Mouse (Mus musculus) heart, adult 2 months (tissue): ENCODE data around the gene Itgam. TPM values are rescaled to one million over a fixed set of nuclear protein-coding genes. Genes with fewer than 3 reads are reported as not detected.

Experiments
- DNase-seq, 2 experiments: peaks; one replicate each; pipeline ENCODE4 v3.0.0; 2021
- H3K27ac ChIP-seq: fragments of 200-600 bp; 2 replicates; pipeline ENCODE4 v1.8.1; 2022
- H3K27me3 ChIP-seq: fragments of 200-500 bp; 2 replicates; pipeline ENCODE4 v1.6.1; 2012; ENCODE audit warnings: mild to moderate bottlenecking, low read length, inconsistent platforms, mixed read lengths; ENCODE audit not compliant: control insufficient read depth, insufficient read depth
- H3K36me3 ChIP-seq: fragments of 200-500 bp; 2 replicates; pipeline ENCODE4 v1.6.1; 2012; ENCODE audit warnings: low read length, inconsistent platforms; ENCODE audit not compliant: control insufficient read depth, insufficient read depth
- H3K4me1 ChIP-seq: fragments of 200-500 bp; 2 replicates; pipeline ENCODE4 v1.6.1; 2011; ENCODE audit warnings: low read length; ENCODE audit not compliant: control insufficient read depth, insufficient read depth
- H3K4me3 ChIP-seq: fragments of 200-600 bp; 2 replicates; pipeline ENCODE4 v1.8.1; 2022
- H3K79me2 ChIP-seq: fragments of 200-500 bp; replicated peaks from 2 replicates; pipeline ENCODE4 v1.6.1; 2012; ENCODE audit warnings: mild to moderate bottlenecking, inconsistent platforms, low read length, moderate library complexity, mixed read lengths; ENCODE audit not compliant: control insufficient read depth, insufficient read depth
- H3K9ac ChIP-seq: fragments of 200-500 bp; 2 replicates; pipeline ENCODE4 v1.6.1; 2012; ENCODE audit warnings: low read depth, mild to moderate bottlenecking, control low read depth, inconsistent platforms, low read length, mixed read lengths
- CTCF ChIP-seq: fragments of 200-600 bp; IDR thresholded peaks from 2 replicates; pipeline ENCODE4 v1.8.1; 2022; ENCODE audit warnings: antibody characterized with exemption, mild to moderate bottlenecking, moderate library complexity
- EP300 ChIP-seq: fragments of 200-500 bp; IDR thresholded peaks from 2 replicates; pipeline ENCODE4 v1.6.1; 2011; ENCODE audit warnings: low read depth, low read length, control low read depth; ENCODE audit not compliant: insufficient read depth
- POLR2A ChIP-seq: fragments of 200-500 bp; IDR thresholded peaks from 2 replicates; pipeline ENCODE4 v1.6.1; 2011; ENCODE audit warnings: mild to moderate bottlenecking, low read depth, low read length, control low read depth; ENCODE audit not compliant: insufficient read depth
- WGBS: fragments of 180-500 bp; shearing (Covaris S2); methylation state at CpG from one replicate; pipeline ENCODE4 v1.1.7; 2018; 5-methylcytosine and 5-hydroxymethylcytosine counted together
- intact Hi-C: fragments of 180-260 bp; cut with DNase I; formaldehyde crosslinking; loops from one replicate; pipeline ENCODE4 v1.15.1; 2025
- polyA plus RNA-seq: library from polyadenylated mRNA; depleted of rRNA; stranded (reverse); fragments of >200 nt; gene quantifications from 2 replicates; pipeline ENCODE4 v1.2.3, GENCODE M21; 2012
- total RNA-seq, 2 experiments: library from RNA; stranded (reverse); gene quantifications; 2 replicates each; pipeline ENCODE4 v1.2.3; 2021

The Itgam gene
- total and polyA plus RNA-seq, 3 experiments, result 6.7 to 7.6 (median 7.0) TPM

GRCm38 (mm10) chr7:128071816-128072215, 9.4 kb downstream of the Itgam start:
- Histone ChIP-seq H3K4me1 (no peaks in the 10 kb centered on the region), H3K27ac (no peak overlapping the region), H3K36me3 (no peaks in the 10 kb centered on the region), H3K27me3 (no peaks in the 10 kb centered on the region), H3K4me3 (no peak overlapping the region), H3K79me2 (no peaks in the 10 kb centered on the region; the same call in 1 of the 2 replicates), H3K9ac (no peak overlapping the region)
- intact Hi-C loops, result no loop called here
- TF ChIP-seq EP300 (no peak), CTCF (no peak), POLR2A (no peak)
- no peak for DNase-seq
- 58% methylated on average over 4 of the region's 4 CpGs for WGBS

- H3K9ac ChIP-seq, result no peak overlapping the region
- no peak overlapping the region for H3K27ac ChIP-seq
- no peak for DNase-seq
- no peaks in the 10 kb centered on the region for H3K79me2 ChIP-seq
- 87% methylated on average over 8 of the region's 8 CpGs for WGBS
- H3K4me1 ChIP-seq, result no peaks in the 10 kb centered on the region
- intact Hi-C loops, result no loop called here
- TF ChIP-seq POLR2A, result no peak
- TF ChIP-seq EP300, result no peak
- TF ChIP-seq CTCF, result no peak
- no peaks in the 10 kb centered on the region for H3K27me3 ChIP-seq
- H3K4me3 ChIP-seq, result no peak overlapping the region
- H3K36me3 ChIP-seq, result no peaks in the 10 kb centered on the region
Observed at GRCm38 (mm10) chr7:128080012-128080411, 17.6 kb downstream of the Itgam start.

- intact Hi-C loops, result no loop called here
- whole genome bisulfite sequencing, result 71% methylated on average over 7 of the region's 7 CpGs
- TF ChIP-seq EP300, result no peak
- no peak for TF ChIP-seq CTCF
- no peak for TF ChIP-seq POLR2A
- Histone ChIP-seq H3K4me3 (no peak overlapping the region), H3K4me1 (no peaks in the 10 kb centered on the region), H3K27me3 (no peaks in the 10 kb centered on the region), H3K27ac (no peak overlapping the region), H3K36me3 (no peaks in the 10 kb centered on the region), H3K9ac (no peak overlapping the region), H3K79me2 (no peaks in the 10 kb centered on the region)
- DNase-seq, result no peak
Observed at GRCm38 (mm10) chr7:128089141-128089540, 26.7 kb downstream of the Itgam start.

GRCm38 (mm10) chr7:128098135-128098534, 35.7 kb downstream of the Itgam start:
- no peak overlapping the region for H3K9ac ChIP-seq
- no peaks in the 10 kb centered on the region for H3K36me3 ChIP-seq
- intact Hi-C loops, result no loop called here
- WGBS, result 85% methylated on average over 1 of the region's 1 CpGs
- H3K4me3 ChIP-seq, result no peak overlapping the region
- H3K4me1 ChIP-seq, result no peaks in the 10 kb centered on the region
- no peak for DNase-seq
- no peak for TF ChIP-seq EP300
- TF ChIP-seq POLR2A, result no peak
- TF ChIP-seq CTCF, result peak; percentile 35
- no peaks in the 10 kb centered on the region for H3K27me3 ChIP-seq
- no peaks in the 10 kb centered on the region for H3K79me2 ChIP-seq
- no peak overlapping the region for H3K27ac ChIP-seq

GRCm38 (mm10) chr7:128100742-128101357, 38.4 kb downstream of the Itgam start:
- DNase-seq, result no peak
- intact Hi-C loops, result loop anchor here (1.0 kb wide), 1 partner anchor 107 kb away; no protein-coding TSS in a partner anchor

GRCm38 (mm10) chr7:128105246-128105645, 42.8 kb downstream of the Itgam start:
- Histone ChIP-seq H3K79me2 (no peaks in the 10 kb centered on the region), H3K9ac (no peak overlapping the region), H3K36me3 (no peaks in the 10 kb centered on the region), H3K4me3 (no peak overlapping the region), H3K4me1 (no peaks in the 10 kb centered on the region), H3K27ac (no peak overlapping the region), H3K27me3 (no peaks in the 10 kb centered on the region)
- WGBS, result 42% methylated on average over 4 of the region's 4 CpGs
- DNase-seq, result no peak
- intact Hi-C loops, result no loop called here
- TF ChIP-seq CTCF (peak; percentile 36), EP300 (no peak)

More at GRCm38 (mm10) chr7:128100742-128101357, 38.4 kb downstream of the Itgam start:
- TF ChIP-seq EP300 (no peak), POLR2A (no peak), CTCF (peak; percentile 35)
- Histone ChIP-seq H3K27me3 (no peaks in the 10 kb centered on the region), H3K27ac (no peak overlapping the region), H3K79me2 (no peaks in the 10 kb centered on the region), H3K4me3 (no peak overlapping the region), H3K9ac (no peak overlapping the region), H3K36me3 (no peaks in the 10 kb centered on the region), H3K4me1 (no peaks in the 10 kb centered on the region)
- 58% methylated on average over 2 of the region's 2 CpGs for WGBS
